Mouse (Mus musculus): ENCODE data around the gene Adcy7.

GRCm38 (mm10) chr8:88293590-88294356 lies 21.6 kb downstream of the Adcy7 start:
- TF ChIP-seq CTCF (IDR thresholded peaks at IDR 0.05; ENCODE audit: low read depth) (no peak), EP300 (optimal IDR thresholded peaks at IDR 0.05) (no peak)

Measured in stomach, postnatal 0 days (tissue).